Mouse (Mus musculus): ENCODE measurements around the gene Adam12. TPM values are rescaled to one million over a fixed set of nuclear protein-coding genes. Genes with fewer than 3 reads are reported as not detected.

Adam12 gene
- polyA plus RNA-seq, 1 experiment from 2014 or later: 2.1 TPM

GRCm38 (mm10) chr7:134031256-134031655 is 200.7 kb downstream of the Adam12 start:
- Histone ChIP-seq H3K9me3 (replicated peaks; ENCODE audit: control insufficient read depth, low read length, poor library complexity, severe bottlenecking) (no peaks in the 10 kb centered on the region), H3K36me3 (ENCODE audit: control insufficient read depth, insufficient read depth, low read length) (no peaks in the 10 kb centered on the region), H3K4me3 (ENCODE audit: low read depth, low read length) (no peak overlapping the region), H3K9ac (ENCODE audit: low read depth, low read length) (no peak overlapping the region), H3K4me2 (ENCODE audit: low read length) (no peak overlapping the region), H3K27ac (ENCODE audit: low read length) (no peak overlapping the region), H3K4me1 (ENCODE audit: control insufficient read depth, insufficient read depth, low read length) (peaks cover 14% of the 10 kb centered on the region; the same call in 1 of the 2 replicates), H3K27me3 (ENCODE audit: control insufficient read depth, insufficient read depth, low read depth, low read length) (0 out of 2 replicates have a peak, but pooled peaks cover 2% of the 10 kb centered on the region)
- ATAC-seq: no peak
- 63% methylated on average over 2 of the region's 2 CpGs for WGBS

GRCm38 (mm10) chr7:134028281-134028830 is 203.6 kb downstream of the Adam12 start:
- WGBS: 61% methylated on average over 7 of the region's 7 CpGs
- no peaks in the 10 kb centered on the region for H3K9me3 ChIP-seq (replicated peaks; ENCODE audit: control insufficient read depth, low read length, poor library complexity, severe bottlenecking)
- H3K27me3 ChIP-seq (ENCODE audit: control insufficient read depth, insufficient read depth, low read depth, low read length): 0 out of 2 replicates have a peak, but pooled peaks cover 2% of the 10 kb centered on the region
- H3K36me3 ChIP-seq (ENCODE audit: control insufficient read depth, insufficient read depth, low read length): no peaks in the 10 kb centered on the region
- no peak overlapping the region for H3K27ac ChIP-seq (ENCODE audit: low read length)
- no peak for ATAC-seq
- peaks cover 14% of the 10 kb centered on the region; the same call in 1 of the 2 replicates for H3K4me1 ChIP-seq (ENCODE audit: control insufficient read depth, insufficient read depth, low read length)
- no peak overlapping the region for H3K4me2 ChIP-seq (ENCODE audit: low read length)
- no peak overlapping the region for H3K9ac ChIP-seq (ENCODE audit: low read depth, low read length)
- no peak overlapping the region for H3K4me3 ChIP-seq (ENCODE audit: low read depth, low read length)

GRCm38 (mm10) chr7:134027020-134027415 is 204.9 kb downstream of the Adam12 start:
- H3K36me3 ChIP-seq (ENCODE audit: control insufficient read depth, insufficient read depth, low read length): no peaks in the 10 kb centered on the region
- WGBS: 7% methylated on average over 5 of the region's 5 CpGs
- ATAC-seq: 0 out of 2 replicates have a peak, but pooled peaks have one; percentile 45
- H3K27ac ChIP-seq (ENCODE audit: low read length): no peak overlapping the region
- H3K9ac ChIP-seq (ENCODE audit: low read depth, low read length): no peak overlapping the region
- no peaks in the 10 kb centered on the region for H3K9me3 ChIP-seq (replicated peaks; ENCODE audit: control insufficient read depth, low read length, poor library complexity, severe bottlenecking)
- H3K4me3 ChIP-seq (ENCODE audit: low read depth, low read length): no peak overlapping the region
- H3K4me2 ChIP-seq (ENCODE audit: low read length): no peak overlapping the region
- H3K27me3 ChIP-seq (ENCODE audit: control insufficient read depth, insufficient read depth, low read depth, low read length): 0 out of 2 replicates have a peak, but pooled peaks cover 2% of the 10 kb centered on the region
- H3K4me1 ChIP-seq (ENCODE audit: control insufficient read depth, insufficient read depth, low read length): peaks cover 14% of the 10 kb centered on the region; the same call in 1 of the 2 replicates

GRCm38 (mm10) chr7:134026200-134027019 is 205.5 kb downstream of the Adam12 start:
- ATAC-seq: peak; percentile 80

GRCm38 (mm10) chr7:134022157-134022885 is 209.6 kb downstream of the Adam12 start:
- H3K27ac ChIP-seq (ENCODE audit: low read length): no peak overlapping the region
- no peak overlapping the region for H3K4me3 ChIP-seq (ENCODE audit: low read depth, low read length)
- WGBS: 59% methylated on average over 2 of the region's 2 CpGs
- H3K9me3 ChIP-seq (replicated peaks; ENCODE audit: control insufficient read depth, low read length, poor library complexity, severe bottlenecking): no peaks in the 10 kb centered on the region
- H3K4me1 ChIP-seq (ENCODE audit: control insufficient read depth, insufficient read depth, low read length): peaks cover 9% of the 10 kb centered on the region; the same call in 1 of the 2 replicates
- H3K36me3 ChIP-seq (ENCODE audit: control insufficient read depth, insufficient read depth, low read length): no peaks in the 10 kb centered on the region
- no peak overlapping the region for H3K4me2 ChIP-seq (ENCODE audit: low read length)
- ATAC-seq: no peak
- no peak overlapping the region for H3K9ac ChIP-seq (ENCODE audit: low read depth, low read length)
- no peaks in the 10 kb centered on the region for H3K27me3 ChIP-seq (ENCODE audit: control insufficient read depth, insufficient read depth, low read depth, low read length)

More at GRCm38 (mm10) chr7:134026200-134027019, 205.5 kb downstream of the Adam12 start:
- WGBS: 31% methylated on average over 16 of the region's 16 CpGs
- Histone ChIP-seq H3K9me3 (replicated peaks; ENCODE audit: control insufficient read depth, low read length, poor library complexity, severe bottlenecking) (no peaks in the 10 kb centered on the region), H3K4me2 (ENCODE audit: low read length) (no peak overlapping the region), H3K27ac (ENCODE audit: low read length) (peak overlapping the region; percentile 23; the same call in 1 of the 2 replicates), H3K9ac (ENCODE audit: low read depth, low read length) (no peak overlapping the region), H3K27me3 (ENCODE audit: control insufficient read depth, insufficient read depth, low read depth, low read length) (0 out of 2 replicates have a peak, but pooled peaks cover 2% of the 10 kb centered on the region), H3K4me3 (ENCODE audit: low read depth, low read length) (no peak overlapping the region), H3K36me3 (ENCODE audit: control insufficient read depth, insufficient read depth, low read length) (no peaks in the 10 kb centered on the region), H3K4me1 (ENCODE audit: control insufficient read depth, insufficient read depth, low read length) (peaks cover 14% of the 10 kb centered on the region; the same call in 1 of the 2 replicates)

- Histone ChIP-seq H3K9me3 (replicated peaks; ENCODE audit: control insufficient read depth, low read length, poor library complexity, severe bottlenecking) (no peaks in the 10 kb centered on the region), H3K36me3 (ENCODE audit: control insufficient read depth, insufficient read depth, low read length) (no peaks in the 10 kb centered on the region), H3K27me3 (ENCODE audit: control insufficient read depth, insufficient read depth, low read depth, low read length) (no peaks in the 10 kb centered on the region), H3K9ac (ENCODE audit: low read depth, low read length) (no peak overlapping the region), H3K4me1 (ENCODE audit: control insufficient read depth, insufficient read depth, low read length) (peaks cover 3% of the 10 kb centered on the region; the same call in 1 of the 2 replicates), H3K27ac (ENCODE audit: low read length) (no peak overlapping the region), H3K4me2 (ENCODE audit: low read length) (no peak overlapping the region), H3K4me3 (ENCODE audit: low read depth, low read length) (no peak overlapping the region)
- WGBS: 56% methylated on average over 4 of the region's 4 CpGs
- ATAC-seq: no peak
Measured at GRCm38 (mm10) chr7:134015226-134015625, 216.7 kb downstream of the Adam12 start.

- H3K36me3 ChIP-seq (ENCODE audit: control insufficient read depth, insufficient read depth, low read length): no peaks in the 10 kb centered on the region
- no peaks in the 10 kb centered on the region for H3K27me3 ChIP-seq (ENCODE audit: control insufficient read depth, insufficient read depth, low read depth, low read length)
- whole genome bisulfite sequencing: 17% methylated on average over 7 of the region's 7 CpGs
- no peak overlapping the region for H3K27ac ChIP-seq (ENCODE audit: low read length)
- no peak overlapping the region for H3K4me2 ChIP-seq (ENCODE audit: low read length)
- no peak for ATAC-seq
- H3K4me3 ChIP-seq (ENCODE audit: low read depth, low read length): no peak overlapping the region
- H3K4me1 ChIP-seq (ENCODE audit: control insufficient read depth, insufficient read depth, low read length): peaks cover 3% of the 10 kb centered on the region; the same call in 1 of the 2 replicates
- H3K9ac ChIP-seq (ENCODE audit: low read depth, low read length): no peak overlapping the region
- H3K9me3 ChIP-seq (replicated peaks; ENCODE audit: control insufficient read depth, low read length, poor library complexity, severe bottlenecking): no peaks in the 10 kb centered on the region
Measured at GRCm38 (mm10) chr7:134014733-134015132, 217.2 kb downstream of the Adam12 start.

GRCm38 (mm10) chr7:134009157-134009556 is 222.8 kb downstream of the Adam12 start:
- H3K4me2 ChIP-seq (ENCODE audit: low read length): no peak overlapping the region
- no peaks in the 10 kb centered on the region for H3K4me1 ChIP-seq (ENCODE audit: control insufficient read depth, insufficient read depth, low read length)
- no peak overlapping the region for H3K27ac ChIP-seq (ENCODE audit: low read length)
- no peak overlapping the region for H3K9ac ChIP-seq (ENCODE audit: low read depth, low read length)
- no peak overlapping the region for H3K4me3 ChIP-seq (ENCODE audit: low read depth, low read length)
- 88% methylated on average over 5 of the region's 5 CpGs for WGBS
- no peaks in the 10 kb centered on the region for H3K36me3 ChIP-seq (ENCODE audit: control insufficient read depth, insufficient read depth, low read length)
- no peaks in the 10 kb centered on the region for H3K27me3 ChIP-seq (ENCODE audit: control insufficient read depth, insufficient read depth, low read depth, low read length)
- ATAC-seq: no peak
- peaks cover 4% of the 10 kb centered on the region; the same call in 1 of the 2 replicates for H3K9me3 ChIP-seq (replicated peaks; ENCODE audit: control insufficient read depth, low read length, poor library complexity, severe bottlenecking)
